Mouse (Mus musculus): Measurements from ENCODE around the gene Olfr799. TPM values are rescaled to one million over a fixed set of nuclear protein-coding genes. Genes with fewer than 3 reads are reported as not detected.

Olfr799 gene
- total and polyA plus RNA-seq, 3 experiments: not detected

DNA sequence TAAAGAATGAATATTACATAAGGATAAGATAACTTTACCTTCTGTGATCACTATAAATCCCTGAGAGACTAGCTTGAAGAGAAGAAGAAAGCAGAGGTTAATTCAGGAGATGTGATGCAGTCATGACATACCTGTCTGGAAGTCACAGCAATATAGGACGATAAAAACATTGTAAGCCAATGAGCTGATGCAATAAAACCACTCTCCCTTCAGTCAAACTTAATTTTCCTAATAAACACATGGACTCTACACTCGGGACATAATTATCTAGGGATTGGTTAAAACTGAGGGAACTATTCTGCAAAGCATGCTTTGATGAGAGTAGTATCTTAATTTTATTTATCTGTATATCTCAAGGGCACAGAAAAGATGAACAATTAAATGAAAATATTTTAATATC is 56.9 kb downstream of the Olfr799 start, which contains the start of gene Olfr803:
Gene Olfr803, minus strand, starts transcription at position 101 of the 400 bp plus-strand sequence.
- H3K4me3 ChIP-seq (replicated peaks in 1 of 3; ENCODE audit: low read depth in 2 of 3, low read length in 2 of 3, poor library complexity in 1 of 3): no peak within 1 kb of the TSS
- no peak within 1 kb of the TSS for H3K4me2 ChIP-seq (ENCODE audit: insufficient read depth, low read depth, poor library complexity, severe bottlenecking)
- TF ChIP-seq MXI1 (IDR thresholded peaks at IDR 0.05; ENCODE audit: low read depth, low read length) (no peak), CHD2 (IDR thresholded peaks at IDR 0.05; ENCODE audit: low read length) (no peak), CTCF (conservative IDR thresholded peaks at IDR 0.05 in 1 of 2, IDR thresholded peaks at IDR 0.05 in 1 of 2; ENCODE audit: low read depth in 2 of 2, low read length in 2 of 2) (no peak), ZMIZ1 (IDR thresholded peaks at IDR 0.05; ENCODE audit: low read depth, low read length) (no peak), ZKSCAN1 (IDR thresholded peaks at IDR 0.05; ENCODE audit: borderline replicate concordance, low read depth, low read length) (no peak), ZNF384 (IDR thresholded peaks at IDR 0.05; ENCODE audit: low read depth, low read length) (no peak), ETS1 (conservative IDR thresholded peaks at IDR 0.05; ENCODE audit: low read depth, low read length) (no peak)
- no peaks in the 10 kb centered on the region for H3K9me3 ChIP-seq (replicated peaks; ENCODE audit: low read length)
- H3K27ac ChIP-seq (ENCODE audit: insufficient read depth, low read depth): no peak within 1 kb of the TSS
- no peaks in the 10 kb centered on the region for H3K27me3 ChIP-seq (replicated peaks)
- H3K4me1 ChIP-seq (ENCODE audit: control insufficient read depth in 1 of 2, insufficient read depth in 2 of 2): no peaks in the 10 kb centered on the region
- in situ Hi-C loops (cut with MboI; ENCODE audit: low pct_ligation_motif_present, low pct_unique_long_range_greater_than_20kb, low sequenced_read_pairs): no loop called here
- no peaks in the 10 kb centered on the region for H3K36me3 ChIP-seq (replicated peaks in 1 of 2; ENCODE audit: control insufficient read depth in 1 of 2, insufficient read depth in 1 of 2, low read length in 1 of 2)
- no peaks in the 10 kb centered on the region for H3K79me2 ChIP-seq (replicated peaks; ENCODE audit: control insufficient read depth, extremely low read depth, insufficient read depth, poor library complexity, severe bottlenecking)
- no peak within 1 kb of the TSS for H3K9ac ChIP-seq (ENCODE audit: insufficient read depth, low read depth)
- no peak for DNase-seq (ENCODE audit: extremely low read depth)
- dilution Hi-C loops (cut with MboI; ENCODE audit: extremely low pct_ligation_motif_present, extremely low pct_unique_long_range_greater_than_20kb, low sequenced_read_pairs): no loop called here

Other genes with a start within 250 kb of the Olfr799 start
Only the 20 nearest of the 26 such genes appear.
- not detected in 2 replicates for gene Olfr788, start 166.5 kb upstream of the Olfr799 start, total RNA-seq (2012; rRNA removed)
- not detected in 2 replicates for gene Olfr788, start 166.5 kb upstream of the Olfr799 start, total RNA-seq (2014; rRNA removed)
- not detected in 2 replicates for gene Olfr788, start 166.5 kb upstream of the Olfr799 start, polyA plus RNA-seq (2012; ENCODE audit: insufficient read length, low read depth)
- not detected in 2 replicates for gene Olfr789, start 152.7 kb upstream of the Olfr799 start, total RNA-seq (2012; rRNA removed)
- gene Olfr789, start 152.7 kb upstream of the Olfr799 start, total RNA-seq (2014; rRNA removed): not detected in 2 replicates
- not detected in 2 replicates for gene Olfr789, start 152.7 kb upstream of the Olfr799 start, polyA plus RNA-seq (2012; ENCODE audit: insufficient read length, low read depth)
- not detected in 2 replicates for gene Olfr790, start 139.0 kb upstream of the Olfr799 start, total RNA-seq (2012; rRNA removed)
- gene Olfr790, start 139.0 kb upstream of the Olfr799 start, total RNA-seq (2014; rRNA removed): not detected in 2 replicates
- gene Olfr790, start 139.0 kb upstream of the Olfr799 start, polyA plus RNA-seq (2012; ENCODE audit: insufficient read length, low read depth): not detected in 2 replicates
- gene Olfr791, start 115.7 kb upstream of the Olfr799 start, total RNA-seq (2012; rRNA removed): not detected in 2 replicates
- gene Olfr791, start 115.7 kb upstream of the Olfr799 start, total RNA-seq (2014; rRNA removed): not detected in 2 replicates
- not detected in 2 replicates for gene Olfr791, start 115.7 kb upstream of the Olfr799 start, polyA plus RNA-seq (2012; ENCODE audit: insufficient read length, low read depth)
- gene Olfr792, start 98.3 kb upstream of the Olfr799 start, total RNA-seq (2012; rRNA removed): not detected in 2 replicates
- gene Olfr792, start 98.3 kb upstream of the Olfr799 start, total RNA-seq (2014; rRNA removed): not detected in 2 replicates
- not detected in 2 replicates for gene Olfr792, start 98.3 kb upstream of the Olfr799 start, polyA plus RNA-seq (2012; ENCODE audit: insufficient read length, low read depth)
- gene Olfr794, start 69.8 kb upstream of the Olfr799 start, total RNA-seq (2012; rRNA removed): not detected in 2 replicates
- not detected in 2 replicates for gene Olfr794, start 69.8 kb upstream of the Olfr799 start, total RNA-seq (2014; rRNA removed)
- not detected in 2 replicates for gene Olfr794, start 69.8 kb upstream of the Olfr799 start, polyA plus RNA-seq (2012; ENCODE audit: insufficient read length, low read depth)
- gene Olfr796, start 24.9 kb upstream of the Olfr799 start, total RNA-seq (2012; rRNA removed): not detected in 2 replicates
- gene Olfr796, start 24.9 kb upstream of the Olfr799 start, total RNA-seq (2014; rRNA removed): not detected in 2 replicates
- 0.07 TPM in 1 of 2 replicates, not detected in the other for gene Olfr796, start 24.9 kb upstream of the Olfr799 start, polyA plus RNA-seq (2012; ENCODE audit: insufficient read length, low read depth)
- not detected in 2 replicates for gene Olfr798, start 9.6 kb upstream of the Olfr799 start, total RNA-seq (2012; rRNA removed)
- gene Olfr798, start 9.6 kb upstream of the Olfr799 start, total RNA-seq (2014; rRNA removed): not detected in 2 replicates
- gene Olfr798, start 9.6 kb upstream of the Olfr799 start, polyA plus RNA-seq (2012; ENCODE audit: insufficient read length, low read depth): not detected in 2 replicates
- gene Olfr800, start 20.2 kb downstream of the Olfr799 start, total RNA-seq (2012; rRNA removed): not detected in 2 replicates
- not detected in 2 replicates for gene Olfr800, start 20.2 kb downstream of the Olfr799 start, total RNA-seq (2014; rRNA removed)
- gene Olfr800, start 20.2 kb downstream of the Olfr799 start, polyA plus RNA-seq (2012; ENCODE audit: insufficient read length, low read depth): not detected in 2 replicates
- not detected in 2 replicates for gene Olfr801, start 36.4 kb downstream of the Olfr799 start, total RNA-seq (2012; rRNA removed)
- gene Olfr801, start 36.4 kb downstream of the Olfr799 start, total RNA-seq (2014; rRNA removed): not detected in 2 replicates
- not detected in 2 replicates for gene Olfr801, start 36.4 kb downstream of the Olfr799 start, polyA plus RNA-seq (2012; ENCODE audit: insufficient read length, low read depth)
- not detected in 2 replicates for gene Olfr802, start 50.7 kb downstream of the Olfr799 start, total RNA-seq (2012; rRNA removed)
- gene Olfr802, start 50.7 kb downstream of the Olfr799 start, total RNA-seq (2014; rRNA removed): not detected in 2 replicates
- gene Olfr802, start 50.7 kb downstream of the Olfr799 start, polyA plus RNA-seq (2012; ENCODE audit: insufficient read length, low read depth): not detected in 2 replicates
- not detected in 2 replicates for gene Olfr803, start 56.8 kb downstream of the Olfr799 start, total RNA-seq (2012; rRNA removed)
- gene Olfr803, start 56.8 kb downstream of the Olfr799 start, total RNA-seq (2014; rRNA removed): not detected in 2 replicates
- not detected in 2 replicates for gene Olfr803, start 56.8 kb downstream of the Olfr799 start, polyA plus RNA-seq (2012; ENCODE audit: insufficient read length, low read depth)
- not detected in 2 replicates for gene Olfr804, start 65.7 kb downstream of the Olfr799 start, total RNA-seq (2012; rRNA removed)
- not detected in 2 replicates for gene Olfr804, start 65.7 kb downstream of the Olfr799 start, total RNA-seq (2014; rRNA removed)
- gene Olfr804, start 65.7 kb downstream of the Olfr799 start, polyA plus RNA-seq (2012; ENCODE audit: insufficient read length, low read depth): not detected in 2 replicates
- gene Olfr805, start 91.9 kb downstream of the Olfr799 start, total RNA-seq (2012; rRNA removed): not detected in 2 replicates
- gene Olfr805, start 91.9 kb downstream of the Olfr799 start, total RNA-seq (2014; rRNA removed): not detected in 2 replicates
- gene Olfr805, start 91.9 kb downstream of the Olfr799 start, polyA plus RNA-seq (2012; ENCODE audit: insufficient read length, low read depth): not detected in 2 replicates
- not detected in 2 replicates for gene Olfr806, start 104.4 kb downstream of the Olfr799 start, total RNA-seq (2012; rRNA removed)
- not detected in 2 replicates for gene Olfr806, start 104.4 kb downstream of the Olfr799 start, total RNA-seq (2014; rRNA removed)
- gene Olfr806, start 104.4 kb downstream of the Olfr799 start, polyA plus RNA-seq (2012; ENCODE audit: insufficient read length, low read depth): not detected in 2 replicates
- not detected in 2 replicates for gene Olfr807, start 120.3 kb downstream of the Olfr799 start, total RNA-seq (2012; rRNA removed)
- gene Olfr807, start 120.3 kb downstream of the Olfr799 start, total RNA-seq (2014; rRNA removed): not detected in 2 replicates
- not detected in 2 replicates for gene Olfr807, start 120.3 kb downstream of the Olfr799 start, polyA plus RNA-seq (2012; ENCODE audit: insufficient read length, low read depth)
- not detected in 2 replicates for gene Olfr808, start 128.0 kb downstream of the Olfr799 start, total RNA-seq (2012; rRNA removed)
- gene Olfr808, start 128.0 kb downstream of the Olfr799 start, total RNA-seq (2014; rRNA removed): not detected in 2 replicates
- not detected in 2 replicates for gene Olfr808, start 128.0 kb downstream of the Olfr799 start, polyA plus RNA-seq (2012; ENCODE audit: insufficient read length, low read depth)
- not detected in 2 replicates for gene Olfr809, start 137.2 kb downstream of the Olfr799 start, total RNA-seq (2012; rRNA removed)
- not detected in 2 replicates for gene Olfr809, start 137.2 kb downstream of the Olfr799 start, total RNA-seq (2014; rRNA removed)
- gene Olfr809, start 137.2 kb downstream of the Olfr799 start, polyA plus RNA-seq (2012; ENCODE audit: insufficient read length, low read depth): not detected in 2 replicates
- not detected in 2 replicates for gene Olfr810, start 157.4 kb downstream of the Olfr799 start, total RNA-seq (2012; rRNA removed)
- not detected in 2 replicates for gene Olfr810, start 157.4 kb downstream of the Olfr799 start, total RNA-seq (2014; rRNA removed)
- gene Olfr810, start 157.4 kb downstream of the Olfr799 start, polyA plus RNA-seq (2012; ENCODE audit: insufficient read length, low read depth): not detected in 2 replicates
- gene Olfr811, start 166.9 kb downstream of the Olfr799 start, total RNA-seq (2012; rRNA removed): not detected in 2 replicates
- not detected in 2 replicates for gene Olfr811, start 166.9 kb downstream of the Olfr799 start, total RNA-seq (2014; rRNA removed)
- not detected in 2 replicates for gene Olfr811, start 166.9 kb downstream of the Olfr799 start, polyA plus RNA-seq (2012; ENCODE audit: insufficient read length, low read depth)